Mouse (Mus musculus): Measurements from ENCODE around the gene Zcchc24. TPM values are rescaled to one million over a fixed set of nuclear protein-coding genes. Genes with fewer than 3 reads are reported as not detected.

Zcchc24 gene
- polyA plus RNA-seq, 3 experiments from 2014 or later = 0.11 to 0.28 (median 0.23) TPM

DNA sequence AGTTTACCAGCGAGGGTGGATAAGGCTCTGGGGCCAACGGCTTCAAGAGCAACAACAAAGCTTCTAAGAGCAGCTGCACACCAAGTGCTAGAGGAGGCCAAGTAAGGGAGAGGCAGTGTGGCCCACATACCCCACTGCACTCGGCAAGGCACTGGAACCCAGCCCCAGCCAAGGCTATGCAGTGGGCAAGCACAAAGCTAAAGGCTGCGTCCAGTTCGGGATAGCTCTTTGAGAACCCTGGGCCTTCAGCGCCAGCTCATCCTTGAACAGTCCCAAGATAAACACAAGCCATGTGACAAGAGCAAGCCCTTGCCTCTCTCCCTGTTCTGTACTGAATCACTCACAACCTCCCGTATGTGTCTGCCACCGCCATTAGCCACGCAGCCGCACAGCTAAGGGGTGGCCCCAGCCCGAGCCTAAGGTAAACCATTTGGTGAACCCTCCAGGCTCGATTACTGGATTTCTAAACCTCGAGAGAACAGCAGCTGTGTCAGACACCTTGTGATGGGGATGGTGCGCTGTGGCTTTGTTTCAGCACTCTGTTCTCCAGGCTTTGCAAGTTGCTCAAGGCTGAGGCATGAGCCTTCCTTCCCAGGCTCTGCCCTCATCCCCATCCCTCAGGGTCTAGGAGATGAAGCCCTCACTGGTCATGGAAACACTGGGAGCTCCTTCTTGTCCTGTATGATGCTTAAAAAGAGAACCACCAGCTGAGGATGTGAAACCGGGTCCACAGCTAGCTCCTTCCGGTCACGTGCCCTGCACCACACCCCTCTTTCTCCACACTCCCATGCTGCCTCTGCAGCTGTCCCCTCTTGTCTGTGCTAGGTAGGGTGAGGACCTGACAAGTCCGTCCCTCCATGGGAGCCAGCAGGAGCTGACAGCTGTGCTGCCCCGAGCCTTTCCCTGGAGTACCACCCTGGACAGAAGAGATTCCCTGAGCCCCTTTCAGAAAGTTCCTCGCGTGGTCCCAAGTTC is 21.6 kb downstream of the Zcchc24 start:
- ATAC-seq = peak; percentile 38

DNA sequence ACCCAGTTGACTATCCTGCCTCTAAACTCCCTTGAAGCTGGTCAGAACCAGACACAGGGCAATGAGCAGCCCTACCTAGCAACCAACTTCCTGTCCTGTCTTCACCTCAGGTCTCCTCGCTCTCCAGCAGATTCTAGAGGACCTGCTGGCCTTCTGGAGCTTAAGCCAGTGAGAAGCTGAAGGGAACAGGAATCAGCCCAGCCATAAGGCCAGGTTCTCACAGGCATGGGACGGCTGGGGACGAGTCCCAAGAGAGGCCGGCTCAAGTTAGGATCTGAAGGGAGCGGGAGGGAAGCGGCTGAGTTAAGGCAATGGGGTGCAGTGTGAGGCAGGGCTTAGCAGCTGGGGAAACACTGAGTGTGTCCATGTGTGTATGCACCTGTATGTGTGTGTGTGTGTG is 22.5 kb downstream of the Zcchc24 start:
- no peak for ATAC-seq

DNA sequence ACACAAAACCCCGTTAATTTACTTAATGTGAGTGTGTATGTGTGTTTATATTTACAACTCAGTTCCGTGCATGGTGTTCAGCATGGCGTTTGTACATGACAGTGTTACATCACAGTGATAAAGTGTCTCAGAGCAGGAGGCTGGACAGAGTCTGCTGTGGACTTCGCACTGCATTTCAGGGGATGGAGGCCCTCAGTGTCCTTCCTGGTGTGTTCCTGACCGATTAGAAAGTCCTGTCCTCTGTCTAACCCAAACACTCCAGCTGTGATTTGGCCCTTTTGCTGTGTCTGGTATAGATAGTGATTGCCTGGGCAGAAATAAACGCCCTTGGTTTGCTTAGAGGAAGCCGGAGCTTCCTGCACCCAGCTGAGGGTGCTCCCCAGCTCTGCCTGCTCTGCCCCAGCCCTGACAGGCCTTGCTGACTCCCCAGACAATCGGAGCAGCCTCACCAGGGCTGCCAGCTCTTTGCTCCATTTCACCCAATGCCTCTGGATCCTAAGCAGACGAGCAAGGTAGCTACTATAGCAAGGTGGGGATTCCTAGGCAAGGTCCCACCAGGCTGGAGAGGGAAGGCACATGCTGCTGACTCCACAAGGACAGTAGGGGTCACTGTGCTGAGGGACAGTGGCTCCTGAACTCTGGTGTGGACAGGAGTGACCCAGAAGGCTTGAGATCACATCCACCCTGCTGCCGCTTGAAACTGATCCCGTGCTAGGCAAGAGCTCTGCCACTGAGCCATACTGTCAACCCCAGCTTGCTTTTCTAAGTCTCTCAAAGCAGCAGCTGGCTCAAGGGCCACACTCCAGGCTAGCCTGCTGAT is 23.3 kb downstream of the Zcchc24 start:
- no peak for ATAC-seq

DNA sequence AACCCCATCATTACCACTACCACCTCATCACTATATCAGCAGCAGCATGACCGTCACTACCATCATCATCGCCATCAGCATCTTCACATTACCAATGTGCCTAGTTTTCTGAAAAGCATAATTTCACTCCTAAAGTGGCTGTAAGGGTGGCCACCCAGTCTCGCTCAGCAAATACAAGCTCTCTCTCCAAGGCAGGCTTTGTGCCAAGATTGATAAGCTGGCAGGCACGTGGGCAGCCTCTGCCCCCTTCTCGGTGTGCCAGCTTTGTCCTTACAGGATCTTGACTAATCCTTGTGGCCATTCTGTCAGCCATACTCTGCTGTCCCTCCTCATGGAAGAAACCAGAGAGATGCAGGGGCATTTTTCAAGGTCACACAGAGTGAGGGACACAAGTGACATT is 25.9 kb downstream of the Zcchc24 start:
- no peak for ATAC-seq

DNA sequence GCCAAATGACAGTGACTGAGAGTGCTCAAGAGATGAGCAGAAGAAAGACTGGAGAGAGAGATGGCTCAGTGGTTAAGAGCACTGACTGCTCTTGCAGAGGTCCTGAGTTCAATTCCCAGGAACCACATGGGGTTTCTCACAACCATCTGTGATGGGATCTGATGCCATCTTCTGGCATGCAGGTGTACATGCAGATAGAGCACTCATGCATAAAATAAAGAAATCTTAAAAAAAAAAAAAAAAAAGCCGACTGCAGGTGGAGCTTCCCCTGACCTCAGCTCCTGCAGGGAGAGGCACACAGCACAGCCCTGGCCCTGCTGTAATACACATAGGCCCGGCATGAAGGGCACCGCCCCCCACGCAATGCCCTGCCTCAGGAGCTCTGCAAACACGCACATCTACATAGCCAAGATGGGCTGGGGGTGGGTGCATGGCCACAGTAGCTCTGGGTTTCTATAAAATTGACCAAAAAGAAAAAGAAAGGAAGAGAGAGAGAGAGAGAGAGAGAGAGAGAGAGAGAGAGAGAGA is 26.9 kb downstream of the Zcchc24 start:
- ATAC-seq = no peak

DNA sequence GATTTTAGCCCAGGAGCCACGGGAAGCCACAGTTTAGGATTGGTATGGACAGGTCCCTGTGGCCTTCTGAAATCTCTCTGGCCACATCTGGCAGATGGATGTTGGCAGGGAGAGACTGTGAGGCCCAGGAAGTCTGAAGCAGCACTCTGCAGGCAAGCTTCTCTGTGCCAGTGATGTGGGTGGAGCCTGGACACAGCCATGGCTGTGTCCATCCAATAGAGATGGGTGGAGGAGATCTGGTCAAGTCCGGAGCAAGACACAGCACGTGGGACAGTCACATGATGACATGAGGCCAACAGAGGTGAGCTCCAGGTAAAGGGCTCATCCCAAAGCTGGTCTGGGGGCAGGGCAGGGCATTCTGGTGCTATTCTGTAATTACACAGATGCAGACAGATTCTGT is 27.6 kb downstream of the Zcchc24 start:
- no peak for ATAC-seq

DNA sequence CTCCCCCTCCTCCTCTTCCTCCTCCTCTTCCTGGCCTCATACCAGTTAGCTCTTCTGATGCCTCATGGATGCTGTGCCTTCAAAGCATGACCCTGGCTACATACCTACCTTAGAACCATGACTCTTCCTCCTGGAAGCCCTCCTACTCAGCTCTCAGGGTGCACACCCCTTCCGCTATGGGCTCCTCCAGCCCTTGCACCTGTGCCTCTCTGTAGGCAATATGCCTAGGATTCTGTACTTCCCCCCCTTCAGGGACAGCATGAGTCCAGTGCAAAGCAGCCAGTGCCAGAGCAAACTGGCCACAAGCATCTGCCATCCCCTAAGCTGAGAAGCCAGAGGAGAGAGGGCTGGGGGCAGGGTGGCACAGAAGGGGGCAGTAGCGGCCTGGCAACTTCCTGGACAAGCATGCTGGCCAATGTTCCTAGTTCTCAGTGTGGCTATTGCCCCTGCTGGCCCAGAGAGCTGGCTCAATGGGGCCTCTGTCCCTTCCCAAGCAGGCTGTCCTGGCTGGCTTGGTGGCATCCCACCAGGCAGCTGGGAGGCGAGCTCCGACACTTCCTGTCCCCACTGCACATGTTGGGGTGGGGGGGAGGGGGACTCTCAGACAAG is 28.8 kb downstream of the Zcchc24 start:
- no peak for ATAC-seq

DNA sequence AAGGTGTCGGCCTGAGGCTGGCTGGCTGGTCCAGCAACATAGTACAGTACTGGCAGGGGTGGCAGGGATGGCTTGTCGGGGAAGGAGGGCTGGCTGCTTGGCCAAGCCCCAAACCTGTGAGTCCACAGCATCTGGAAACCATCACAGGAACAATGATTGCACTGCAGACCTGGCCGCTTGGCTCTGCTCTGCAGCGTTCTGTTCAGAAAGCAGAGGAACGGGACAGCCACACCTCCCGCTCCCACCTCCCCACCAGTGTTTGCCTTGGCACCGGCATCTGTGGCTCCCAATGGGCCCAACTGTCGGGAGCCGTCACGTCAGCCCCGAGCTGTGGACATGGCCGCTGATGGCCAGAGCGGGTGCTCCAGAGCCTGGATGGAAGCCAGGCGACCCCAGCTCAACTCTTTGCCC is 30.2 kb downstream of the Zcchc24 start:
- no peak for ATAC-seq

DNA sequence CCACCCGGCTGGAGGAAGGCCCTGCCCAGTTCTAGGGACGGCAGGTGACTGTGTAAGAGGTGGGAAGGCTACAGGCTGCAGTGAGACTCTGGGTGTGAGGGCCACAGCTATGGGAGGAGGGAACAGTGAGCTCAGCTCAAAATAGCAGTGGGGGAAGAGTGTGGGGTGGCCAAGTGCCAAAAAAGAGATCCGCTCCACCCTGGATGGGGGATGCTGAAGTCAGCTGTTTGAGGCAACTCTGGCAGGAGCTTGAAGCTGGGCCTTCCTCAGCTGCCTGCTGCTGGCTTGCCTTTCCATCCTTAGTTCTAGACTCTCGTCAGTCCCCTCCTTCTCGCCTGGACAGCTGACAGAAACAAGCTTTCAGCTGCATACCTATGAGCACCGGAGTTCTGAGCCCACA is 32.2 kb downstream of the Zcchc24 start:
- no peak for ATAC-seq

DNA sequence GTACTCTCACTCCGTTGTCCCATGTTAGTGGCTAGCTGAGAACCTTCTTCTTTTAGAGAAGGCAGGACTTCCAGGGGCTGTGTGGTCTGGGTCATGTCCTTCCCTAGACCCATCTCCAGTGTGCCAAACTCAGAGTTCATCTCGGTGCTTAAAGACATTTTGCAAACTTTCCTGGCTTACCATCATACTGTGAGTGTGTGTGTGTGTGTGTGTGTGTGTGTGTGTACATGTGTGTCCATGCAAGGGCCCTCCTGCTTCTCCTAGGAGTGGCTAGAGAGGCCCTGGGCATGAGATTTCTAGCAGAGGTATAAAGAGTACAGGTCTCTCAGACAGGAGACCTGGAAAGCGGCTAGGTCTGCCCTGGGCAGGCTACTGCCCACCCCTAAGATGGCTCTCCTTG is 32.7 kb downstream of the Zcchc24 start:
- ATAC-seq = no peak

DNA sequence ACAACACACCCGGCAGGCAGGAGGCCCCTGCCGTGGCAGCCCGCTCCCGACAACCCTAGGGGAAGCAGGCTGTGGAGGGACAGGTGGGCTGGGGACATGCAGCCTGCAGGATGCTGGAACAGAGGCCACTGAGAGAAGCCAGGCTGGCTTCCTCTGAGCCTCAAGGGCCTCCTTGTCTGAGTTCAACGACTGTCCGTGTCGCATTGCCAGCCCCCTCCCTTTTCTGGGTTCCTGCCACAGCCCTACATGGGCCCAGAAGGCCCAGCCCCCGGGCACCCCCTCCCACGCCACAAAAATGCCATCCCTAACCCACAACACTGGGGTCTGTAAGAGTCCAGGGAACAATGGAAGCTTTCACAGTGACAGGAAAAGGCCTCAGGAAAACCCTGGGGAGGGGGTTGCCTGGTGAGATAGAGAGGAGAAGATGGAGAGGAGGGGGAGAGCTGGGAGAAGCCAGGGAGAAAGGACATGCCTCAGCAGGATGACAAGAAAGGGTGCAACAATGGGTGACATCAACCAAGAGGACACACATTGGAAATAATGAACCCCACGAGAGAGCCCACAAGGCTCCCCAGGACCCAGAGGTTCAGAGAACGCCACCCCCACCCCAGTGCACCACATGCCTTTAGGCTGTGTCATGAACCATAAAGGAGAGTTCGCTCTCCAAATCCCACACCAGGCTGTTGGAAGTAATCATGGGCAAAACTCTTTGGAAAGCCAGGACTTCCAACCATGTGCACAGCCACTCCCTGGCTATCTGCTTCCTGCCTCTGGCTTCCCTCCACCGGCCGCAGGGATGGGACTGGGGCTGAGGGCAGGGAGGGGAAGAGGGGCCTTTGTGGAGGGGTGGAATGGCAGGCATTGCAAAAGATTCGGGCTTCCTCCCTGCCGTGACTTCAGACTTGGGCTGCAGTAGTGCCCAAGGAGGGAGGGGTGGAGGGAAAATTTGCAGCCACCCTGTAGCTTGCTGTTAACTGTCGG is 33.8 kb downstream of the Zcchc24 start:
- ATAC-seq = no peak

DNA sequence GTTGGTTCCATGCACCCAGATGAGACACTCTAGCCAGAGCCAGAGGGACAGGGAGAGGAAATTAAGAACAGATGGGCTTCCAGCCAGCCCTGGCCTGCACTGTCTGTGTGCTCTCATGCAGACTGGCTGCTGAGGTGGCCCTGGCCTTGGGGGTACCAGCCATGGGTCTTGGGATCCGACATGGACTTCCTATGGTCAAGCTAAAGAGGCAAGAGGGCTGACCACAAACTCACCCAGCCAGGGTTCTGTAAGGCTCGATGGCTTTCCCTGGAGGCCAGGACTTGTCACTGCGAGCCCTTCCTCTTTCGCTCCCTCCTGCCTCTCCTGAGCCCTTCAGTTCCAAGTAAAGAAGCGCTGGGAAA is 41.7 kb downstream of the Zcchc24 start:
- ATAC-seq = no peak

DNA sequence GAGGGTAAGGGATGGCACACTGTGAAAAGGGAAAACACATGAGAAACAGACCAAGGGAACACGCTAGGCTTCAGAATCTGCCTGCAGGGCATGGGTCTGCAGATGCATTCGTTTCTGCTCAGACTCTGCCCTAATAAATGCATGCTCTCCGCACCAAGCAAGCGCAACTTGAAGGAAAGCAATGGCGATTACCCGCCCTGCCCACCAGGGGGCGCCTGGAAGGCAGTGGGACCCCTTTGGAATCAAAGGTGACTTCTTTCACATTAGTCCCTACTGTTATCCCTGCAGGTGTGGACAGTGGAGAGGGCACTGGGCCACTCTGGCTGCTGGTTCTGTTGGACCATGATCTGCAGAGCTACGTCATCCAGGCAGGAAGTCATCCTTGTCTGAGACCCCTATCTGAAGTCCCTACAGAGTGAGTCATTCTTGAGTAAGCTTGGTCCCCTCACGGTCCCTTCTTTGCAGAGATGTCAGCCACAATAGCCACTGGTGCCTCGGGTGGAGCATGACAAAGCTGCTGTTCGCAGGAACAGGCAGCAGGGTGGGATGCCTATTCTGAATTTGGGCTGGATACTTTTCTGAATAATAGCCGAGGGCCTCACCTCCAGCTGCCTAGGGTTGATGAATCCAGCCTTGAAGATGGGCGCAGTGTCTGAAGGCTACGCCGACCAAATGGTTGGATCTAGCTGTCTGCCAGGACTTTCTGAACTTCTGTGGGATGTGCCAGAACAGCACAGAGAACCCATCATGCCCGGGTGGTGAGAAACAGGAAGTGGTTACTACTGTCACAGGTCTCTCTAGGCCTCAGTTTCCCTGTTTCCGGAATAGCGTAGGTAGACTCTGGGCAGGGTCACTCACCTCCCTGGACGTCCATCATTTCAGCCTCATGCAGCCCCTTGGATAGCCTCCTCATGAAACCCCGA is 42.4 kb downstream of the Zcchc24 start:
- ATAC-seq = no peak

DNA sequence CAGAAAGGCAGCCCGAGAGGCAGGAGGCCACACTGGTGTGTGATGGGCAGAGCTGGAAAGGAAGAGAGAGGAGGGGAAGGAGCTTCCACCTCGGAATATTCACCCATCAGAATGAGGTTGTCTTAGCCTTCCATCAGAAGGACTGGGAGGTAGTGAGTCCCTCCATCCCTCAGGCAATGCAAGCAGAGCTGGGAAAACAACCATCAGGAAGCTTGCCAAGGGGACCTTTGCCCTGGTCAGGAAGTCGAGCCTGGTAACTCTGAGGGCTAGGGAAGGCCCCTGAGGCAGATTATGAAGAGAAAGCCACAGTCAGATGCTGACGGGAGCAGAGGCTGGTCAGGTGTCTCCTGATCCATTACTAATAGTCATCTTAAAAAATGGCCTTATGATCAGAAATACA is 43.1 kb downstream of the Zcchc24 start:
- ATAC-seq = no peak

DNA sequence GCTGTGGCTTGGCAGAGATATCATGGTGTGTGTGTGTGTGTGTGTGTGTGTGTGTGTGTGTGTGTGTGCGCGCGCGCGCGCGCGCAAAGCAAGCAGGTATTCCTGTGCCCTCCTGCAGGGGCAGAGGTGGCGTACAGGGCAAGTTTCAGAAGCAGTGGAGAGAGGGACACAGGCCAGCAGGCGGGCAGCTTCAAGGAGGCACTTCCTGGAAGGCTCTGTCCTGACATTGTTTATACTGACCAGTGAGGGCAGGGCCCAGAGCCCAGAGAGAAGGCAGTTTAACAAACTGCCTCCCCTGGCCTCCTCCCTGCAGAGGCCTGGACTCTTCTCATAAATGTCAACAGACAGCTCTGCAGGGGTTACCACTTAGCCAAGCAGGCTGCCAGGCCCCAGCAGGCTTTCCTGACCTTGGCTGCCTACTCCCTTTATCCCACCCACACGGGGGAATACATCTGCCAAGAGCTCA is 43.8 kb downstream of the Zcchc24 start:
- no peak for ATAC-seq

DNA sequence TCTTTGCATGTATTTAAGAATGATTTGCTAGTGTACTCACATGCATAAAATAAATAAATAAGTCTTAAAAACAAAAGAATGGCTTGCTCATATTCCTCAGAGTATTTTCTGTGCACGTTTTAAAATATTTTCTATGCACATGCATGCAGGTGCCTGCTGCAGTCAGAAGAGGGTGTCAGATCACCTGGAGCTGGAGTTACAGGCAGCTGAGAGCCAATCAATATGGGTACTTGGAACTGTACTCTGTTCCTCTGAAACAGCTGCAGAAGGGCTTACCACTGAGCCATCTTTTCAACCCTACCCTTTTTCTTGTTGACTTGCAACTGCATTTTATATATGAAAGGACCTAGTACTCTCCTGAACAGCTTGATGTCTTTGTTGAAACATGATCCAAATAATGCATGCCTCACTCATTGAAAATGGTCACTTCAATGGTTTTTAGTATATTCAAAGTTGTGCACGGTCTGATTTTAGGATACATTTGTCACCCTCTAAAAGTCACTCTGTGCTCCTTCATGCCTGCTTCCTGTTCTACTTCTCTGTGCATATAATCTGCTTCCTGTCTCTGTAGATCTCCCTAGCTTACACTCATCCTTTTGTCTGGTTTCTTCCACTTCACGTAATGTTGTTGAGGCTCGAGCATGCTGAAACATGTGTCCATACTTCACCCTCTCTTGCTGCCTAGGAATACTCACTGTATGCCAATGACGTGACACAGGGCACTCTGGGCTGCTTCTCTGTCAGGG is 47.7 kb downstream of the Zcchc24 start:
- peak; percentile 47 for ATAC-seq

DNA sequence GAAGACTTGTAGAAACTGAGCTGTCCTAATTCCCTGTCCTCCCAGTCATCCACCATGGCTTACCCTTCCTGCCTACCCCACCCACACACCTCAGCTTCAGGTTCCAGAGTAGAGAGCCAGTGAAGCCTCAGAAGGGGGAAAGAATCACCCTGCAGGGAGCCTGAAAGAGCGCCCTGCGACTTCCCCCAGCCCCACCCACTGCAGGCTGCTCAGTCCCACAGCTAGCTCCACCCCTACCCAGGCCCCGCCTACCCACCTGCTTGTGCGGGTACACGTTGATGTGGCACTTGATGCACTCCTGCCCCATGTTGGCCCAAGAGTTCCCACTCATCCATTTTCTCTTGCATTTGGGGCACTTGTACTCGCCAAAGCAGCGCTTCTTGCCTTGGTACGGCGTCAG is 49.5 kb downstream of the Zcchc24 start:
- peak; percentile 82 for ATAC-seq

DNA sequence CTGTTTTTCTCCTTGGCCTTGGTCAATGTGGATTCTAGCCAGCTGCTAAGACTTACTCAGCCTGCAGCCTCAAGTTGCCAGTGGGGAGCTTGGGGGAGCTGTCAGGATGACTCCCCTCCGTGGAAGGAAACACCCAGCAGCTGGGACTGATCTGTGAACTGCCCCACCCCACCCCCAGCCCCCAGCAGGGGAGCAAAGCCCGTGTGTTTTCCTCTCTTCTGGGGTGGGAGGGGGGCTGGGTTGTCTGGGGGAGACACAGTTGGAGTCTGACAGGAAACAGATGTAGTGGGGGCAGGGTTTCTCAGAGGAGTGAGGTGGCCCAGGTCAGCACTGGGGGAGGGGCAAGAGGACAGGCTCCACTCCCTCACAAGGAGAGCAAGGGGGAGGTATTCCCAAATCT is 50.4 kb downstream of the Zcchc24 start:
- ATAC-seq = no peak

DNA sequence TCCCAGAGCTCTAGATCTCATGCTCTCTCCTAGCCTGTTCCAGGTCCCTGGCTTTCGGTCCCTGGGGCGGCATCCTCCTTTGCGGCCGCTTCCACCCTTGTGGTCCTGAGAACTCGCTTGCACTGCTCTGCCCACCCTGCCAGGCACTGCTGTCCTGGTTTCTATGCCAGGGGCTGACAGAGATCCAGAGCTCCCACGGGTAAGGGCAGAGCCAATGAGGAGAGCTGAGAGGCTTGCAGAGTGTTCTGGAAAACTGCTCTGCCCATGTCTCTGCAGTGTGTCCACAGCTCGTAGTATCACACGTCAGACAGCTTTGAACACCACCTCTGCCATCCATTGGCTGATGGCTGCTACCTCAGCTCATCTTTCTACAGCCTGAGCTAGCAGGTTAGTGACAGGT is 51.1 kb downstream of the Zcchc24 start:
- no peak for ATAC-seq

DNA sequence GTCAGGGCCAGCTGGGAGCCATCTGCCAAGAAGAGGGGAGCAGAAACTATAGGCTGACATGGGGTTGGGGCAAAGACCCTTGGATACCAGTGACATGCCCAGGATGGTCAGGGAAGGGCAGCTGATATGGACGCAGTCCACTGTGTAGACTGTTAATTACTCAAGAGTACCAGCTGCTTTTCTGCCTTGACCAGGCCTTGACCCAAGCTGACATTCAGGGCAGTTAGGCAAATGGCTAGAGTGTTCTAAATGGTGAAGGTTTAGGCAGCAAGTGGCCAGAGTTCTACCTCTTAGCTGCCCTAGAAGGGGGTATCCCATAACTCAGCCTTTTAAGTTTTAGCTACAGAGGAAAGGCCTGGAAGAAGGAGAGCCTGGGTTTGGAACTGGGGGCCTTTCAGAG is 52.3 kb downstream of the Zcchc24 start:
- no peak for ATAC-seq
